Mouse (Mus musculus): ENCODE data around the gene Mylk. TPM values are rescaled to one million over a fixed set of nuclear protein-coding genes. Genes with fewer than 3 reads are reported as not detected.

Mylk gene
- total RNA-seq, 1 experiment: 0.27 TPM

DNA sequence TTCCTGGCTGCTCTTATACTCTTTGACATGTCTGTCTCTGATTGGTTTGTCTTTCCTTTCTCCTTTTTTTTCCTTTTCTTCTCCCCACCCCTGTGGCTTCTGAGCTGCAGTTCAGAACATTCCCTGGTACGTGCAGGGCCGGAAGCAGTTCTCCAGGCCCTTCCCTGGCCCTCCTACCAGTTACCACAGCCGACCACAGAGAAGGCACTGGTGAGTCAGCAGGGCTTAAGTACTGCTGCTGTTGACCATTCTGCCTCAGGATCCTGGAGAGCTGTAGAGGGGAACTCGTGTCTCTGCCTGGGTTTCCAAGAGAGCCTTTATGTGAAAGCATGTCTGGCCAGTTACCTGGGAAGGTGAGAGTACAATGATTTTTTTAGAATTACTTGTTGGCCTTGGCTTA lies 39.7 kb downstream of the Mylk start:
- H3K9ac ChIP-seq (ENCODE audit: insufficient read depth, low read depth, low read length, poor library complexity, severe bottlenecking): no peak overlapping the region
- in situ Hi-C loops (cut with MboI; ENCODE audit: low sequenced_read_pairs in 2 of 2, unreplicated experiment in 2 of 2): no loop called here
- no peak overlapping the region for H3K27ac ChIP-seq (ENCODE audit: insufficient read depth, low read depth, low read length, poor library complexity, severe bottlenecking)
- no peaks in the 10 kb centered on the region for H3K36me3 ChIP-seq (ENCODE audit: control insufficient read depth, insufficient read depth, low read length, poor library complexity, severe bottlenecking)
- TF ChIP-seq ZNF384 (IDR thresholded peaks at IDR 0.05; ENCODE audit: low read depth, low read length) (no peak), MAFK (IDR thresholded peaks at IDR 0.05; ENCODE audit: insufficient read depth, low read depth, low read length) (no peak), CHD2 (IDR thresholded peaks at IDR 0.05; ENCODE audit: low read depth, low read length) (no peak), ZC3H11A (IDR thresholded peaks at IDR 0.05; ENCODE audit: borderline replicate concordance, low read depth, low read length) (no peak), HCFC1 (IDR thresholded peaks at IDR 0.05; ENCODE audit: borderline replicate concordance, insufficient read depth, low read length) (no peak)
- no peaks in the 10 kb centered on the region for H3K4me1 ChIP-seq (ENCODE audit: control insufficient read depth in 2 of 2, insufficient read depth in 2 of 2, low read length in 2 of 2, poor library complexity in 1 of 2)
- no peak overlapping the region for H3K4me3 ChIP-seq (ENCODE audit: insufficient read depth in 1 of 2, low read depth in 1 of 2, low read length in 2 of 2, poor library complexity in 1 of 2, severe bottlenecking in 1 of 2)
- H3K9me3 ChIP-seq (ENCODE audit: control insufficient read depth, insufficient read depth, low read depth, low read length): no peaks in the 10 kb centered on the region
- no peak for DNase-seq (ENCODE audit: low read depth, low spot score)

- H3K27ac ChIP-seq (ENCODE audit: insufficient read depth, low read depth, low read length, poor library complexity, severe bottlenecking): no peak overlapping the region
- in situ Hi-C loops (cut with MboI; ENCODE audit: low sequenced_read_pairs in 2 of 2, unreplicated experiment in 2 of 2): no loop called here
- H3K4me3 ChIP-seq (ENCODE audit: insufficient read depth in 1 of 2, low read depth in 1 of 2, low read length in 2 of 2, poor library complexity in 1 of 2, severe bottlenecking in 1 of 2): no peak overlapping the region
- TF ChIP-seq ZNF384 (IDR thresholded peaks at IDR 0.05; ENCODE audit: low read depth, low read length) (no peak), CHD2 (IDR thresholded peaks at IDR 0.05; ENCODE audit: low read depth, low read length) (no peak), HCFC1 (IDR thresholded peaks at IDR 0.05; ENCODE audit: borderline replicate concordance, insufficient read depth, low read length) (no peak)
- no peak overlapping the region for H3K9ac ChIP-seq (ENCODE audit: insufficient read depth, low read depth, low read length, poor library complexity, severe bottlenecking)
- no peak for DNase-seq (ENCODE audit: low read depth, low spot score)
- H3K4me1 ChIP-seq (ENCODE audit: control insufficient read depth in 2 of 2, insufficient read depth in 2 of 2, low read length in 2 of 2, poor library complexity in 1 of 2): no peaks in the 10 kb centered on the region
- no peaks in the 10 kb centered on the region for H3K36me3 ChIP-seq (ENCODE audit: control insufficient read depth, insufficient read depth, low read length, poor library complexity, severe bottlenecking)
- no peaks in the 10 kb centered on the region for H3K9me3 ChIP-seq (ENCODE audit: control insufficient read depth, insufficient read depth, low read depth, low read length)
Observed at GRCm38 (mm10) chr16:34792555-34792954, 47.5 kb downstream of the Mylk start.

DNA sequence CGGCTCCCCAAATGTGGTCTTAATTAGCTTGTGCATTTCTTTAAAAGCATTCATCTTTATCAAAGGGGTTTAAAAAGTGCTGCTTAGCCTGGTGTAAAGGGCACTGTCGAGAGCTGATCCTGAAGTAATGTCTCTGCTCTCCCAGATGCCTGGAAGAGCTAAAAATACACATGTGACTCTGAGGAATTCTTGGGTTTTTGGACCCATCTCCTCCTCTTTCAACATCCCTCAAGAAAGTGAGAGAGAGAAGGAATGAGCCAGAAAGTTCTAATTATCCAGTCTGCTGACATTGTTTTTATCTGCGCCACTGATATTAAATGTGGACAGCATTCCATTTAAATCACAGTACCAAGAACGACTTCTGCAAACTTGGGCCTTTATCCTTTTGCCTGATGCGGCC lies 48.0 kb downstream of the Mylk start:
- H3K4me1 ChIP-seq (ENCODE audit: control insufficient read depth in 2 of 2, insufficient read depth in 2 of 2, low read length in 2 of 2, poor library complexity in 1 of 2): no peaks in the 10 kb centered on the region
- no peak overlapping the region for H3K9ac ChIP-seq (ENCODE audit: insufficient read depth, low read depth, low read length, poor library complexity, severe bottlenecking)
- no peak overlapping the region for H3K27ac ChIP-seq (ENCODE audit: insufficient read depth, low read depth, low read length, poor library complexity, severe bottlenecking)
- TF ChIP-seq HCFC1 (IDR thresholded peaks at IDR 0.05; ENCODE audit: borderline replicate concordance, insufficient read depth, low read length) (no peak), ZNF384 (IDR thresholded peaks at IDR 0.05; ENCODE audit: low read depth, low read length) (no peak), MAFK (IDR thresholded peaks at IDR 0.05; ENCODE audit: insufficient read depth, low read depth, low read length) (no peak), ZC3H11A (IDR thresholded peaks at IDR 0.05; ENCODE audit: borderline replicate concordance, low read depth, low read length) (no peak), CHD2 (IDR thresholded peaks at IDR 0.05; ENCODE audit: low read depth, low read length) (no peak)
- no peak for DNase-seq (ENCODE audit: low read depth, low spot score)
- no peaks in the 10 kb centered on the region for H3K36me3 ChIP-seq (ENCODE audit: control insufficient read depth, insufficient read depth, low read length, poor library complexity, severe bottlenecking)
- H3K4me3 ChIP-seq (ENCODE audit: insufficient read depth in 1 of 2, low read depth in 1 of 2, low read length in 2 of 2, poor library complexity in 1 of 2, severe bottlenecking in 1 of 2): no peak overlapping the region
- in situ Hi-C loops (cut with MboI; ENCODE audit: low sequenced_read_pairs in 2 of 2, unreplicated experiment in 2 of 2): no loop called here
- no peaks in the 10 kb centered on the region for H3K9me3 ChIP-seq (ENCODE audit: control insufficient read depth, insufficient read depth, low read depth, low read length)

DNA sequence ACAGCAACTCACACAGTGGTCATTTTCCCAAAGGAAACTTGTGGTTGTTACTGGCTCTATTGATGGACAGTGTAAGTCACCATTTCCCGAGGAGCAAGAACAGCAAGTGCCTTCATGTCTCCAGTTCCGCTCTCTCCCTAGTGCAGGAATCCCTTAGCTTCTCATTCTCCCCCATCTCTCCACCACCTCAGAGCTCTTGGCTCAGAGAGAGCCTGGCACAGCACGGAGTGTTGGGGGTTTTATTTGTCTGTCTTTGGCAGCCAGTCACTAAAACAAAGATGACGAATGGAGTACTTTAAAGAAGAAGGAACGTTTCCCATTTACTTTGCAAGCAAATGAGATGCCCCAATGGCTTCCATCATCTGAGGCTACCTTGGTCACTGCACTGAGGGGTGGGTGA lies 56.2 kb downstream of the Mylk start:
- in situ Hi-C loops (cut with MboI; ENCODE audit: low sequenced_read_pairs in 2 of 2, unreplicated experiment in 2 of 2): no loop called here
- Histone ChIP-seq H3K9ac (ENCODE audit: insufficient read depth, low read depth, low read length, poor library complexity, severe bottlenecking) (no peak overlapping the region), H3K36me3 (ENCODE audit: control insufficient read depth, insufficient read depth, low read length, poor library complexity, severe bottlenecking) (no peaks in the 10 kb centered on the region), H3K4me1 (ENCODE audit: control insufficient read depth in 2 of 2, insufficient read depth in 2 of 2, low read length in 2 of 2, poor library complexity in 1 of 2) (no peaks in the 10 kb centered on the region), H3K4me3 (ENCODE audit: insufficient read depth in 1 of 2, low read depth in 1 of 2, low read length in 2 of 2, poor library complexity in 1 of 2, severe bottlenecking in 1 of 2) (no peak overlapping the region), H3K27ac (ENCODE audit: insufficient read depth, low read depth, low read length, poor library complexity, severe bottlenecking) (no peak overlapping the region), H3K9me3 (ENCODE audit: control insufficient read depth, insufficient read depth, low read depth, low read length) (no peaks in the 10 kb centered on the region)
- TF ChIP-seq MAFK (IDR thresholded peaks at IDR 0.05; ENCODE audit: insufficient read depth, low read depth, low read length) (no peak), ZC3H11A (IDR thresholded peaks at IDR 0.05; ENCODE audit: borderline replicate concordance, low read depth, low read length) (no peak), ZNF384 (IDR thresholded peaks at IDR 0.05; ENCODE audit: low read depth, low read length) (no peak), HCFC1 (IDR thresholded peaks at IDR 0.05; ENCODE audit: borderline replicate concordance, insufficient read depth, low read length) (no peak), CHD2 (IDR thresholded peaks at IDR 0.05; ENCODE audit: low read depth, low read length) (no peak)
- DNase-seq (ENCODE audit: low read depth, low spot score): no peak
